Mouse (Mus musculus): ENCODE measurements around the gene Cd5l. TPM values are rescaled to one million over a fixed set of nuclear protein-coding genes. Genes with fewer than 3 reads are reported as not detected.
"Not testable (repeated sequence)": the region's sequence is repeated elsewhere in the genome, so short reads cannot be mapped to it uniquely, and the experiment has no call there.

Cd5l gene
- 0.20 TPM in 1 of 2 replicates, not detected in the other for polyA plus RNA-seq (2016; fragmentation: Nextera tagmentation; extraction: Ambion mirVana)

DNA sequence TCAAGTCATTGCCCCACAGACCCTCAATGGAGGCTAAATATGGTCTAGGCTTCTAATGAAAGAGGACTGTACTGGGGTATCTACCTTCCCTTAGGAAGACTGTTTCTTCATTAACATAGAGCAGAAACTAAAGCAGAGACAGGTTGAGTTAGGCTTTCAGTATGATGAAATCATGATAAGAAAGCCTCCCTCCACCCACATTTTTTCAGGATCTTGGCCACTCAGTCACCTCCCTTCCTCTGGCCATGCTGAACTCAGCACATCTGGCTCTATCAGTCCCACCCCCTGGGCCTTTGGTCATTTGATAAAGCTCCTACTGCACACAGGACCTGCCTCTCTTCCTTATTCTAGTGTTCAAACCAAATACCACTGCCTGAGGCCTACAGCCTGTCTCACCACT lies at the start of gene Cd5l:
TSS of gene Cd5l (plus strand) at position 301 of the 400 bp plus-strand sequence.
- ATAC-seq (ENCODE audit: insufficient number of reproducible peaks, insufficient read depth, low FRiP score, low TSS enrichment, low read depth), result no peak
- no peaks in the 10 kb centered on the region for H3K36me3 ChIP-seq
- H3K27ac ChIP-seq, result no peak within 1 kb of the TSS
- no peak within 1 kb of the TSS for H3K9ac ChIP-seq (replicated peaks)
- H3K4me3 ChIP-seq (replicated peaks), result no peak within 1 kb of the TSS
- no peaks in the 10 kb centered on the region for H3K9me3 ChIP-seq
- no peaks in the 10 kb centered on the region for H3K4me1 ChIP-seq (replicated peaks)
- no peak within 1 kb of the TSS for H3K4me2 ChIP-seq
- no peaks in the 10 kb centered on the region for H3K27me3 ChIP-seq

DNA sequence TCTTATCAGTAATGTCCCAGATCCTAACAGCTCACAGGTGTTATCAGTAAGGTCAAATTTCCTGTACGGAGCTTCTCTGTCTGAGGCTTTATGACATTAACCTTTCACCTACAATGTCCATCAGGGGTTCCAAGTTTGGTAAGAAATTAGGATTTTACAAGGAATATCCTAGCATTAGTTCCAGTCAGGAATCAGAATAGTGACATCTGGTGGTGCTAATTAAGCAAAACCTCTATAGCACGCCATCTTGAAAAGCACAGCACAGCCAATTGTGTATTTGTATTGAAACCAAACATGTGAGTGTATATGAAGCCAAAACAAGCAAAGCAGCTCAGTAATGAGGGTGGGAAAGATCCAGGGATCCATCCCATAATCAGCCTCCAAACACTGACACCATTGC lies 47.8 kb upstream of the Cd5l start:
- Histone ChIP-seq H3K4me3 (replicated peaks) (no peak overlapping the region), H3K4me2 (no peak overlapping the region), H3K27me3 (no peaks in the 10 kb centered on the region), H3K4me1 (replicated peaks) (no peaks in the 10 kb centered on the region), H3K9me3 (no peaks in the 10 kb centered on the region), H3K36me3 (no peaks in the 10 kb centered on the region), H3K9ac (replicated peaks) (no peak overlapping the region), H3K27ac (no peak overlapping the region)
- 76% methylated on average over 2 of the region's 2 CpGs for WGBS
- no peak for ATAC-seq (ENCODE audit: insufficient number of reproducible peaks, insufficient read depth, low FRiP score, low TSS enrichment, low read depth)

DNA sequence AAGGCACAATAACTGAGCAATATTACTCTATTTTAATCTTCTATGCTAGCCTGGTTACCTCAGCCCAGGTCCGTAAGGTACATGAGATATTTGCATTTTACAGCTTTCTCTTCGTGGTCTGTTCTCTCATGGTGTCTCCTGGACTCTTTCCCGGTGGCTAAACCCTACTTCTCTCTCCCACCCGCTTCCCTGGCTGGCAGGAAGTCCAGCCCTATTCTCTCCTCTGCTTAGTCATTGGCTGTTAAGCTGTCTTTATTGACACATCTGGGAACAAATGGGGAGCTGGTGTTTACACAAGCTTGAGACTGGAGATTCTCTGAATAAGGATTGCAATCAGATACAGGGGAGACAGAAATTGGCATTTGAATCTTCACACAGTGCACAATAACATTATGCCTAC lies 35.1 kb upstream of the Cd5l start:
- H3K36me3 ChIP-seq, result no peaks in the 10 kb centered on the region
- no peaks in the 10 kb centered on the region for H3K9me3 ChIP-seq
- H3K4me1 ChIP-seq (replicated peaks), result no peaks in the 10 kb centered on the region
- H3K9ac ChIP-seq (replicated peaks), result no peak overlapping the region
- 52% methylated on average over 4 of the region's 4 CpGs for WGBS
- no peaks in the 10 kb centered on the region for H3K27me3 ChIP-seq
- no peak overlapping the region for H3K27ac ChIP-seq
- no peak for ATAC-seq (ENCODE audit: insufficient number of reproducible peaks, insufficient read depth, low FRiP score, low TSS enrichment, low read depth)
- no peak overlapping the region for H3K4me3 ChIP-seq (replicated peaks)
- no peak overlapping the region for H3K4me2 ChIP-seq

DNA sequence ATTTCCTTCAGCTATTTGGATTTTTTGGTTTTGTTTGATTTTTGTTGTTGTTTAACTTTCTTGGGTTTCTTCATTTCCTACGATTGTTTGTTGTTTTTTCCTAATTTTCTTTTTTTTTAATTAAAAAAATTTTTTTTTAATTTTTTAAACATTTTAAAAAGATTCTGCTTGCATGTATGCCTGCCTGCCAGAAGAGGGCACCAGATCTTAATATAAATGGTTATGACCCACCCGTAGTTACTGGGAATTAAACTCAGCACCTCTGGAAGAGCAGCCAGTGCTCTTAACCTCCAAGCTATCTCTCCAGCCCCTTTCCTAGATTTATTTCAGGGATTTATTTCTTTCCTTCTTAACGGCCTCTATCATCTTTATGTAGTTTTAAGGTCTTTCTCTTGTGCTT lies 33.9 kb upstream of the Cd5l start:
- no peaks in the 10 kb centered on the region for H3K4me1 ChIP-seq (replicated peaks)
- no peak overlapping the region for H3K27ac ChIP-seq
- H3K4me2 ChIP-seq, result no peak overlapping the region
- H3K36me3 ChIP-seq, result no peaks in the 10 kb centered on the region
- no peak for ATAC-seq (ENCODE audit: insufficient number of reproducible peaks, insufficient read depth, low FRiP score, low TSS enrichment, low read depth)
- 10% methylated on average over 3 of the region's 3 CpGs for WGBS
- no peak overlapping the region for H3K9ac ChIP-seq (replicated peaks)
- H3K27me3 ChIP-seq, result no peaks in the 10 kb centered on the region
- no peaks in the 10 kb centered on the region for H3K9me3 ChIP-seq
- no peak overlapping the region for H3K4me3 ChIP-seq (replicated peaks)

DNA sequence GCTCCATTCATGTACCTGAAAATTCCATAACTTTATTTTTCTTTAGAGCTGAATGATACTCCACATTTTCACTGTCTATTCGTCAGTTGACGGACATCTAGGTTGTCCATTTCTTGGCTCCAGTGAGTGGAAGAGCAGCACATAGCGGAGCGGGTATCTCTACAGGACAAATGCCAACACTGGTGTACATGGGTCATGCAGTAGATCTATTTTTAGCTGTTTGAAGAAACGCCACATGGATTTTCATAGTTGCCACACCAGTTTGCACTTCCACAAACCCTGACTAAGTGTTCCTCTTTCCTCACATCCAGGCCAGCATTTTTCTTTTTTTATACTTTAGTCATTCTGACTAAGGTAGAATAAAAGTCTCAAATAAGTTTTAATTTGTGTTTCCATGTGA lies 19.8 kb upstream of the Cd5l start:
- Histone ChIP-seq H3K27ac (no peak overlapping the region), H3K4me3 (replicated peaks) (no peak overlapping the region), H3K4me2 (no peak overlapping the region), H3K9me3 (no peaks in the 10 kb centered on the region), H3K9ac (replicated peaks) (no peak overlapping the region), H3K36me3 (no peaks in the 10 kb centered on the region), H3K27me3 (no peaks in the 10 kb centered on the region), H3K4me1 (replicated peaks) (no peaks in the 10 kb centered on the region)
- WGBS, result 82% methylated on average over 5 of the region's 5 CpGs
- ATAC-seq (ENCODE audit: insufficient number of reproducible peaks, insufficient read depth, low FRiP score, low TSS enrichment, low read depth), result no peak

DNA sequence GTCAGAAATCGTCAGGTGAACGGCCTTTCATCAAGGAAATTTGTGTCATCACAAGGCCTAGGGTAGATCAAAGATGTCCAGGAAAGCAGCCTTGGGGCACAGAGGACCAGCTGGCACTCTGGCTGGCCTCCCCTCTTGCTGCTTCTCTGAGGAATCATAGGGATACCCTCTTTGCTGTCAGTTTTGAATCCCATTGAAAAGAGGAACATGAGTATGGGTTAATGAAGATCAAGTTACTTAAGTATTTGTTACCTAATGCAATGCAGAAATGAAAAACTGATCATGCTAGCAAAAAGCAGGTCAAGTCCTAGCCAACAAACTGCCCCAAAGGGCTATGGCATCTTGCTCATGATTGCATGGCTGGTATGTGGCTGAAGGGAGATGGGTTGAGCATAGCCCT lies 6.7 kb upstream of the Cd5l start:
- H3K27ac ChIP-seq; H3K4me1 ChIP-seq (replicated peaks); H3K4me2 ChIP-seq; H3K27me3 ChIP-seq; H3K4me3 ChIP-seq (replicated peaks); ATAC-seq (ENCODE audit: insufficient number of reproducible peaks, insufficient read depth, low FRiP score, low TSS enrichment, low read depth); H3K9me3 ChIP-seq; H3K9ac ChIP-seq (replicated peaks); H3K36me3 ChIP-seq: not testable (repeated sequence)
- 79% methylated on average over 2 of the region's 2 CpGs for whole genome bisulfite sequencing

DNA sequence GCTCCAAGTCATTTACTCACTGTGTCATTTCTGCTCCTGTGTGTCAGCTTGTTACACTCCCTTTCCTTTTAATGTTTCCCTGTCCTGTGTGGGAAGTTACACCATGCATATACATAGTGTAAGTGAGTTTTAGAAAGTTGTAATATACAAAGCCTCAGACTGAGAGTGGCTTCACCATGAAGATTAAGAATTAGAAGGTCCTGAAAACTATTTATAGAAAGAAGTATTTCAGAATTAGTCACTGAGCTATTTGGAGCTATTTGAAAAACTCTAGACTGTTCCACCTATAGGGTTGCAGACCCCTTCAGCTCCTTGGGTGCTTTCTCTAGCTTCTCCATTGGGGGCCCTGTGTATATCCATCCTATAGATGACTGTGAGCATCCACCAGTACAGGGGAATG lies 1.5 kb downstream of the Cd5l start:
- H3K4me1 ChIP-seq (replicated peaks), result no peaks in the 10 kb centered on the region
- H3K9me3 ChIP-seq, result no peaks in the 10 kb centered on the region
- no peaks in the 10 kb centered on the region for H3K36me3 ChIP-seq
- no peak for ATAC-seq (ENCODE audit: insufficient number of reproducible peaks, insufficient read depth, low FRiP score, low TSS enrichment, low read depth)
- no peak overlapping the region for H3K27ac ChIP-seq
- H3K4me2 ChIP-seq, result no peak overlapping the region
- no peaks in the 10 kb centered on the region for H3K27me3 ChIP-seq
- H3K9ac ChIP-seq (replicated peaks), result no peak overlapping the region
- H3K4me3 ChIP-seq (replicated peaks), result no peak overlapping the region

DNA sequence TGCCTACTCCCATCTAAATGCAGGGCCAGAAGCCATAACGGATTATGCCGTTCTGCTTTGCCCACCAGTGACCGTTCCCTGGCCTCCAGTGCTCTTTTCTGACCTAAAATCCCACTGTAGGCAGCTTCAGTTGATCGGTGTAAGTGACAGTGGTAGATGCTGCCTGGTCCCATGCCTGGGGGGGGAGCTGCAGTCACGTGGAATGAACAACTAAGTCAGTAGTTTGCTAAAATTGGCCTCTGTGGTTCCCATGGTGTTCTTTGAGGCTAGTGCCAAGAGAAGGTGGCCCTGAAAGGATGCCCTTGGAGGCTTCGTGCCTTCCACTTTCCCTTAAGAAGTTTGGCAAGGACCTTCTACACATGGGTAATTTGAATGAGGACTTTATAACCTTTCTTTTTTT lies 2.8 kb downstream of the Cd5l start:
- Histone ChIP-seq H3K4me3 (replicated peaks) (no peak overlapping the region), H3K9me3 (no peaks in the 10 kb centered on the region), H3K4me2 (no peak overlapping the region), H3K27ac (no peak overlapping the region), H3K36me3 (no peaks in the 10 kb centered on the region), H3K9ac (replicated peaks) (no peak overlapping the region), H3K4me1 (replicated peaks) (no peaks in the 10 kb centered on the region), H3K27me3 (no peaks in the 10 kb centered on the region)
- no peak for ATAC-seq (ENCODE audit: insufficient number of reproducible peaks, insufficient read depth, low FRiP score, low TSS enrichment, low read depth)
- WGBS, result 82% methylated on average over 6 of the region's 6 CpGs

DNA sequence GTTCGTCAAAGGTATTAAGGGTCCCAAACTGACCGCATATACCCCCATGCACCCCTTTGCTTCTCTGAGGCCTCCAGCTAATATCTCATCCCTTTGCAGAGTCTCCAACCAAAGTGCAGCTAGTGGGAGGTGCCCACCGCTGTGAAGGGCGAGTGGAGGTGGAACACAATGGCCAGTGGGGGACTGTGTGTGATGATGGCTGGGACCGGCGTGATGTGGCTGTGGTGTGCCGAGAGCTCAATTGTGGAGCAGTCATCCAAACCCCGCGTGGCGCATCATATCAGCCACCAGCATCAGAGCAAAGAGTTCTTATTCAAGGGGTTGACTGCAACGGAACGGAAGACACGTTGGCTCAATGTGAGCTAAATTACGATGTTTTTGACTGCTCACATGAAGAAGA lies 8.0 kb downstream of the Cd5l start:
- no peaks in the 10 kb centered on the region for H3K4me1 ChIP-seq (replicated peaks)
- H3K27ac ChIP-seq, result no peak overlapping the region
- H3K9me3 ChIP-seq, result no peaks in the 10 kb centered on the region
- H3K9ac ChIP-seq (replicated peaks), result no peak overlapping the region
- no peaks in the 10 kb centered on the region for H3K27me3 ChIP-seq
- no peaks in the 10 kb centered on the region for H3K36me3 ChIP-seq
- WGBS, result 90% methylated on average over 14 of the region's 14 CpGs
- no peak for ATAC-seq (ENCODE audit: insufficient number of reproducible peaks, insufficient read depth, low FRiP score, low TSS enrichment, low read depth)
- H3K4me2 ChIP-seq, result no peak overlapping the region
- no peak overlapping the region for H3K4me3 ChIP-seq (replicated peaks)

DNA sequence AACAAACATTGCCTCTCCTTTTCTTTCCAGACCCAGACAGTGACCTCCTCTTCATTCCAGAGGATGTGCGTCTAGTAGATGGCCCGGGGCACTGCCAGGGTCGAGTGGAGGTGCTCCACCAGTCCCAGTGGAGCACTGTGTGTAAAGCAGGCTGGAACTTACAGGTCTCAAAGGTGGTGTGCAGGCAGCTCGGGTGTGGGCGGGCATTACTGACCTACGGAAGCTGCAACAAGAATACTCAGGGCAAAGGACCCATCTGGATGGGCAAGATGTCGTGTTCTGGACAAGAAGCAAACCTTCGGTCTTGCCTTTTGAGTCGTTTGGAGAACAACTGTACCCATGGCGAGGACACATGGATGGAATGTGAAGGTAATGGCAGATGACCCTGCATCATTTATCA lies 9.8 kb downstream of the Cd5l start:
- Histone ChIP-seq H3K4me2 (no peak overlapping the region), H3K4me1 (replicated peaks) (no peaks in the 10 kb centered on the region), H3K27ac (no peak overlapping the region), H3K27me3 (no peaks in the 10 kb centered on the region), H3K9me3 (no peaks in the 10 kb centered on the region), H3K9ac (replicated peaks) (no peak overlapping the region), H3K36me3 (no peaks in the 10 kb centered on the region), H3K4me3 (replicated peaks) (no peak overlapping the region)
- no peak for ATAC-seq (ENCODE audit: insufficient number of reproducible peaks, insufficient read depth, low FRiP score, low TSS enrichment, low read depth)
- 87% methylated on average over 10 of the region's 10 CpGs for WGBS

DNA sequence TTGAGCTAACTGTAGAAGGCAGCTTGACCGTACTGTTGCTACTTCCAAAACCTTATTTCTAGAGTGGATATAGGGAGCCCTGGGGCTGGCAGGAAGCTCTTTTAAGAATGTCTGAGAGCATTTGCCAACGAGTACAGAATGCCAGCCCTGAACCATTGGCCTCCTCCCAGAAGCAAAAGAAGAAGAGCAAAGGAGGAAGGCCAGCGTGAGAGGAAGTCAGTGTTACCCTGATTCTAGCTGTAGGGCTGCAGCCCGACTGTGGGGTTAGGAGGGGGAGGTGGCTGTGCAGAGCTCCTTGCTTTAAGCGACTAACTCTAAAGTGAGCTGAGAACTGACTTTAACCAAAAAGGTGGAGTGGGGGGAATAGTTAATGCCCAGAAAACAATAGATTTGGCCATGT lies 11.5 kb downstream of the Cd5l start:
- H3K4me3 ChIP-seq (replicated peaks), result no peak overlapping the region
- H3K9ac ChIP-seq (replicated peaks), result no peak overlapping the region
- ATAC-seq (ENCODE audit: insufficient number of reproducible peaks, insufficient read depth, low FRiP score, low TSS enrichment, low read depth), result no peak
- H3K9me3 ChIP-seq, result no peaks in the 10 kb centered on the region
- H3K4me1 ChIP-seq (replicated peaks), result no peaks in the 10 kb centered on the region
- no peaks in the 10 kb centered on the region for H3K27me3 ChIP-seq
- H3K4me2 ChIP-seq, result no peak overlapping the region
- no peak overlapping the region for H3K27ac ChIP-seq
- no peaks in the 10 kb centered on the region for H3K36me3 ChIP-seq
- 83% methylated on average over 5 of the region's 5 CpGs for WGBS

DNA sequence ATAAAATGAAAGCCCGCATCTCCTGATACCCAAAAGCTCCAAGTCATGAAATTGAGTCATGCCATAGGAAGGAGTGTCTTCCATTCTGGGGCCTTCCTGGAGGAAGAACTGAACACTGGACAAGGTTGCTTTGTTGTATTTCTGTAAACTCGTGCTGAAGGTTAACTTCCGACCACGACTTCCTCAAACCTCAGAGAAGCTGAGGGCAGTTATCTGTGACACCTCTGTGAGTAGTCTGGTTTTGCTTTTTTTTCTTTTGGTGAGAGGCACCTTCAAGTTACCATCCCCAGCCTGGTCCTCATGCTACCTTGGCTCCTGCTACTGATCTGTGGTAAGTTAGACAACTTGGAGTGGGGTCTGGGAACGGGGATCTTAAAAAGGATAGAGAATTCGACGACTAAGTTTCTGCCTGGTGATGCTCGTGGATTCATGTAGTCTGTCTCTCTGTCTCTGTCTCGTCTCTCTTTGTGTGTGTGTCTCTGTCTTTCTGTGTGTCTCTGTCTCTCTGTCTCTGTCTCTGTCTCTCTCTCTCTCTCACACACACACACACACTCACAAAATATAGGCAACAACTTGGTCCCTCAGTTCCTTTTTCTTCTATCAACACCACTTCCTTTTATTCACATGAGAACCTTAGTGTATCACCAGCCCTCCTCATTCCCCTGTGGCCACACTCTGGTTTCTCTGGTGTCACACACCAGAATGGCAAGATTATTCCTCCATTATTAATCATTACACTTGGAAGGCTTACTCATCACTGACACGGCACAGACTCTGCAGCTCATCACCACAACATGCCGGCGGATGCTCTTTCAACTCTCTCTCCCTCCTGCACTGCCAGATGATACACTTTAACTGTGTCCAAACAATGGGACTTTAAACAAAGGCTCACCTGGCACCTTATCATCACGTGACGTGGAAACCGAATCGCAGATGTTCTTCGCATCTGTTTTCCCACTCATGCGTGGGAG lies 18.8 kb downstream of the Cd5l start, which contains the start of gene Fcrl1:
TSS of gene Fcrl1 (plus strand) at position 193 of the 971 bp plus-strand sequence.
- Histone ChIP-seq H3K9ac (replicated peaks) (no peak within 1 kb of the TSS), H3K4me2 (no peak within 1 kb of the TSS), H3K4me1 (replicated peaks) (no peaks in the 10 kb centered on the region), H3K27me3 (no peaks in the 10 kb centered on the region), H3K4me3 (replicated peaks) (no peak within 1 kb of the TSS), H3K9me3 (no peaks in the 10 kb centered on the region), H3K27ac (no peak within 1 kb of the TSS), H3K36me3 (no peaks in the 10 kb centered on the region)
- no peak for ATAC-seq (ENCODE audit: insufficient number of reproducible peaks, insufficient read depth, low FRiP score, low TSS enrichment, low read depth)
- 85% methylated on average over 18 of the region's 18 CpGs for WGBS

All from limb, embryonic 12.5 days (tissue).